Mouse (Mus musculus) stomach, embryonic 16.5 days (tissue): ENCODE results near the gene Mbnl2. TPM values are rescaled to one million over a fixed set of nuclear protein-coding genes. Genes with fewer than 3 reads are reported as not detected.

ENCODE experiments used
- ATAC-seq: fragments of 200-750 bp; cut with Nextera tagmentation; 2 replicates; pipeline ENCODE4 v1.8.0; 2017; ENCODE audit warnings: moderate number of reproducible peaks, moderate TSS enrichment; ENCODE audit not compliant: insufficient read depth, low FRiP score
- H3K27ac ChIP-seq: fragments of 300-500 bp; sonication (generic); 2 replicates; pipeline ENCODE4 v1.5.1; 2014; ENCODE audit warnings: low read length
- H3K27me3 ChIP-seq: fragments of 300-500 bp; sonication (generic); 2 replicates; pipeline ENCODE4 v1.6.1; 2014; ENCODE audit warnings: low read length, control low read depth, mixed read lengths; ENCODE audit not compliant: control insufficient read depth, insufficient read depth
- H3K36me3 ChIP-seq: fragments of 300-500 bp; sonication (generic); 2 replicates; pipeline ENCODE4 v1.6.1; 2014; ENCODE audit warnings: low read length; ENCODE audit not compliant: control insufficient read depth, insufficient read depth
- H3K4me1 ChIP-seq: fragments of 300-500 bp; sonication (generic); 2 replicates; pipeline ENCODE4 v1.6.1; 2014; ENCODE audit warnings: low read length, control low read depth, mixed read lengths; ENCODE audit not compliant: control insufficient read depth, insufficient read depth
- H3K4me2 ChIP-seq: fragments of 300-500 bp; sonication (generic); 2 replicates; pipeline ENCODE4 v1.6.1; 2014; ENCODE audit warnings: low read depth, low read length, mixed read lengths
- H3K4me3 ChIP-seq: fragments of 300-500 bp; sonication (generic); replicated peaks from 2 replicates; pipeline ENCODE4 v1.5.1; 2014; ENCODE audit warnings: mild to moderate bottlenecking, low read length
- H3K9ac ChIP-seq: fragments of 300-500 bp; sonication (generic); 2 replicates; pipeline ENCODE4 v1.6.1; 2014; ENCODE audit warnings: low read length
- H3K9me3 ChIP-seq: fragments of 300-500 bp; sonication (generic); replicated peaks from 2 replicates; pipeline ENCODE4 v1.6.1; 2016; ENCODE audit warnings: low read length, control low read depth; ENCODE audit not compliant: control insufficient read depth
- WGBS: fragments of 180-500 bp; shearing (Covaris S2); extraction: QIAGEN DNeasy Blood & Tissue Kit; methylation state at CpG from one replicate; pipeline ENCODE4 v1.1.7; 2014; 5-methylcytosine and 5-hydroxymethylcytosine counted together
- polyA plus RNA-seq: library from polyadenylated mRNA; unstranded; fragments of >200 nt; fragmentation: Nextera tagmentation; extraction: Ambion mirVana; gene quantifications from 2 replicates; pipeline ENCODE4 v1.2.1, GENCODE M21; 2015

The Mbnl2 gene
- polyA plus RNA-seq, 1 experiment from 2014 or later = 131 TPM

DNA sequence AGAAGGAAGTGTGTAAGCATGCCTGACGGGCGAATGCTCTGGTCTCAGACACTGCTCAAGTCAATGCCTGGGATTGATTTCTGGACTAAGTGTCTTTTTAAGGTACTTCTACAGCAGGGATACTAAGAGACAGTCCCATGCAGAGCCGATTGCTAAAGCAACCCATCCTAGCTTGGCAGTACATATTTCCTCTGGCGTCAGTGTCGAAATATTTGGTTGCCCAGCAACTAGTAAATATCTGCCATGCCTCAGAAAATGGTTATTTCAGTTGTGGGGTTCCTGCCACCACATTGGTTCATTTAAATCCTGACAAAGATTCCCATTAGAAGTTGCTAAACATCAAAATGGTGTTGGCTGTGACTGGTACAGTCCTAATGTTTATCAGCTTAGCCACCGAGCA is 66.4 kb downstream of the Mbnl2 start:
- peaks cover 28% of the 10 kb centered on the region for H3K4me1 ChIP-seq
- H3K9ac ChIP-seq = no peak overlapping the region
- peak overlapping the region; percentile 46 for H3K27ac ChIP-seq
- no peak overlapping the region for H3K4me2 ChIP-seq
- H3K27me3 ChIP-seq = no peaks in the 10 kb centered on the region
- ATAC-seq = no peak
- peaks cover 11% of the 10 kb centered on the region for H3K9me3 ChIP-seq
- no peak overlapping the region for H3K4me3 ChIP-seq
- peaks cover 10% of the 10 kb centered on the region; the same call in 1 of the 2 replicates for H3K36me3 ChIP-seq
- WGBS = 66% methylated on average over 6 of the region's 6 CpGs

DNA sequence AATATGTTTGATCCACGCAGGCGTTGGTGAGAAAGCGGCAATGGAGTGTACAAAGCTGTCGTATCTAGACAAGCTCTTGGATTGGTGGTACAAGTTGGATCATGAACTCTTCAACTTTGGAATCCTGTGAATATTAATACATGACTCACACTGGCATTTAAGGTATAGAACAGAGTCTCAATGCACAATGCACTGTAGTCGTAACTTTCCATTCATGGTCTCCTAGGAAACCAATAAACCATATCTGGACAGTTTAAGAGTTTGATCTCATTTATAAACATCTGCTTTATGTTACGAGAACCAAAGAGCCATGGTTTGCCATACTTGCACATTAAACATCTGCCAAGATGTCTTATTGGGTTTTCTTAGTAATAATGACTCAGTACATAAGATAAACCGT is 66.9 kb downstream of the Mbnl2 start:
- ATAC-seq = peak; percentile 67; the same call in 1 of the 2 replicates
- no peaks in the 10 kb centered on the region for H3K27me3 ChIP-seq
- peaks cover 24% of the 10 kb centered on the region for H3K4me1 ChIP-seq
- H3K36me3 ChIP-seq = peaks cover 10% of the 10 kb centered on the region; the same call in 1 of the 2 replicates
- peaks cover 11% of the 10 kb centered on the region for H3K9me3 ChIP-seq
- H3K27ac ChIP-seq = peak overlapping the region; percentile 46; the same call in 1 of the 2 replicates
- no peak overlapping the region for H3K4me3 ChIP-seq
- no peak overlapping the region for H3K4me2 ChIP-seq
- 51% methylated on average over 7 of the region's 7 CpGs for WGBS
- no peak overlapping the region for H3K9ac ChIP-seq

DNA sequence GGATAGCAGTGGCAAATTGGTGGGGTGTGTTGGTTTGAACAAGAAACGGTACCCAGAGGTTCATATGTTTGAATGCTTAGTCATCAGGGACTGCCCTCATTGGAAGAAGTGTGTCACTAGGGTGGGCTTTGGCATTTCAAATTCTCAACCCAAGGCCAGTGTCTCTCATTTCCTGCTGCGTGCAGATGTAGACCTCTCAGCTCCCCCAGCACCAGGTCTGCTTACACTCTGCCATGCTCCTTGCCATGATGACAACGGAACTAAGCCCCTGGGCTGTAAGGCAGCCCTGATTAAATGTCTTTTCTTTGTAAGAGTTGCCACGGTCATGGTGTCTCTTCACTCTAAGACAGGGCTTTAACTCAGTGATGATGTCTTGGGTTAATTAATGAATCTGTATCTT is 69.2 kb downstream of the Mbnl2 start:
- WGBS = 92% methylated on average over 4 of the region's 4 CpGs
- no peak for ATAC-seq
- Histone ChIP-seq H3K4me1 (peaks cover 13% of the 10 kb centered on the region), H3K9ac (no peak overlapping the region), H3K27me3 (no peaks in the 10 kb centered on the region), H3K4me2 (no peak overlapping the region), H3K36me3 (peaks cover 15% of the 10 kb centered on the region), H3K9me3 (peaks cover 11% of the 10 kb centered on the region), H3K4me3 (no peak overlapping the region), H3K27ac (no peak overlapping the region)

GRCm38 (mm10) chr14:120347410-120348315 is 72.2 kb downstream of the Mbnl2 start:
- H3K9ac ChIP-seq = no peak overlapping the region
- WGBS = 73% methylated on average over 11 of the region's 11 CpGs
- ATAC-seq = no peak
- no peaks in the 10 kb centered on the region for H3K27me3 ChIP-seq
- peaks cover 11% of the 10 kb centered on the region for H3K9me3 ChIP-seq
- H3K4me3 ChIP-seq = no peak overlapping the region
- H3K4me1 ChIP-seq = peaks cover 16% of the 10 kb centered on the region
- peaks cover 15% of the 10 kb centered on the region for H3K36me3 ChIP-seq
- H3K27ac ChIP-seq = no peak overlapping the region
- no peak overlapping the region for H3K4me2 ChIP-seq

GRCm38 (mm10) chr14:120349332-120349731 is 73.9 kb downstream of the Mbnl2 start:
- no peak overlapping the region for H3K9ac ChIP-seq
- H3K9me3 ChIP-seq = peaks cover 11% of the 10 kb centered on the region
- H3K4me2 ChIP-seq = no peak overlapping the region
- H3K4me3 ChIP-seq = no peak overlapping the region
- H3K27me3 ChIP-seq = no peaks in the 10 kb centered on the region
- WGBS = 85% methylated on average over 4 of the region's 4 CpGs
- no peak for ATAC-seq
- H3K36me3 ChIP-seq = peaks cover 15% of the 10 kb centered on the region
- peaks cover 27% of the 10 kb centered on the region for H3K4me1 ChIP-seq
- no peak overlapping the region for H3K27ac ChIP-seq

GRCm38 (mm10) chr14:120352136-120352843 is 76.8 kb downstream of the Mbnl2 start:
- Histone ChIP-seq H3K4me3 (no peak overlapping the region), H3K27me3 (no peaks in the 10 kb centered on the region), H3K36me3 (peaks cover 5% of the 10 kb centered on the region; the same call in 1 of the 2 replicates), H3K4me1 (peaks cover 42% of the 10 kb centered on the region), H3K27ac (peak overlapping the region; percentile 69), H3K9me3 (peaks cover 2% of the 10 kb centered on the region; the same call in 1 of the 2 replicates), H3K4me2 (no peak overlapping the region), H3K9ac (no peak overlapping the region; the same call in 1 of the 2 replicates)
- ATAC-seq = no peak
- WGBS = 44% methylated on average over 14 of the region's 14 CpGs

DNA sequence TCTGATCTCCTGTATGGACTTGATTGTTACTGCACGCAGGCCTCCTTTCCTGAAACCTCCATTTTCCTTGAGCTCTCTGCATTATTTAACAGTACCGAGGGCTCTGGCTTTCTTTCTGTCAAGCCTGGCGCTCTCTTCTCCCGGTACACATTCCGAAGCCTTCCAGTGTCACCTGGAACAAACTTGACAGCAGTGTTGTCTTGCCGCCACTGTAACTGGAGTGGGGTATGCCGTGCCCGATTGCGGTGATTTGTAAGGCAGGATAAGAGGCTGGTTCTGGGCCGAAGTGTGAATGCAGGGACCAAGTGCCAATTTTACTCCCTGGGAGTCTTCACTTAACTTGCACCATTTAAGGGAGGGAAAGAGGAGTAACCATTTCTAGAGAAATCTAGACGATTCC is 77.7 kb downstream of the Mbnl2 start:
- no peak overlapping the region for H3K4me3 ChIP-seq
- no peak overlapping the region for H3K4me2 ChIP-seq
- H3K27ac ChIP-seq = peak overlapping the region; percentile 28; the same call in 1 of the 2 replicates

DNA sequence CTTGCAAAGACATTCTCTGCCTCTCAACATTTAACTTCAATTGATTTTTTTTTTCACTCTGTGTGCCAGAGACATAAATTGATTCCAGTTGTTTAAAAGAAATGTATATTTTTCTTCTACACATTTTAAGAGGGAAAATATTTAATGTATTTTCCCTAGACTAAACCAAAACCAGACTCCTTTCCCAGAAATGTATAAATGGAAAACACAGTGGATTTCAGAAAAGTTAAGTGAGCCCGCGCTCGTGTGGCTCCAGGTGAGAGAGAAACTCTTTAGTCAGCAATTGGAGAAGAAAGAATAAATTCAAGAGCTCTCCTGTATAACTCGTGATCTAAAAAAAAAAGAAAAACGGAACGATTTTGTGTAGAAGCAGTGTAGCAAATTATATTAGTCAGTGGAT is 79.1 kb downstream of the Mbnl2 start:
- no peaks in the 10 kb centered on the region for H3K27me3 ChIP-seq
- H3K4me1 ChIP-seq = peaks cover 42% of the 10 kb centered on the region
- H3K9ac ChIP-seq = no peak overlapping the region
- no peak overlapping the region for H3K4me2 ChIP-seq
- peaks cover 3% of the 10 kb centered on the region; the same call in 1 of the 2 replicates for H3K36me3 ChIP-seq
- peaks cover 7% of the 10 kb centered on the region; the same call in 1 of the 2 replicates for H3K9me3 ChIP-seq
- no peak for ATAC-seq
- peak overlapping the region; percentile 26; the same call in 1 of the 2 replicates for H3K27ac ChIP-seq
- 35% methylated on average over 6 of the region's 6 CpGs for WGBS
- no peak overlapping the region for H3K4me3 ChIP-seq

More for the DNA sequence above, 77.7 kb downstream of the Mbnl2 start:
- Histone ChIP-seq H3K9ac (no peak overlapping the region), H3K4me1 (peaks cover 42% of the 10 kb centered on the region), H3K36me3 (peaks cover 5% of the 10 kb centered on the region; the same call in 1 of the 2 replicates), H3K27me3 (no peaks in the 10 kb centered on the region), H3K9me3 (peaks cover 7% of the 10 kb centered on the region; the same call in 1 of the 2 replicates)
- WGBS = 58% methylated on average over 11 of the region's 11 CpGs
- ATAC-seq = no peak
